Mouse (Mus musculus): ENCODE results near the gene Rspo3. TPM values are rescaled to one million over a fixed set of nuclear protein-coding genes. Genes with fewer than 3 reads are reported as not detected.

Rspo3 gene
- polyA plus RNA-seq, 1 experiment: not detected

DNA sequence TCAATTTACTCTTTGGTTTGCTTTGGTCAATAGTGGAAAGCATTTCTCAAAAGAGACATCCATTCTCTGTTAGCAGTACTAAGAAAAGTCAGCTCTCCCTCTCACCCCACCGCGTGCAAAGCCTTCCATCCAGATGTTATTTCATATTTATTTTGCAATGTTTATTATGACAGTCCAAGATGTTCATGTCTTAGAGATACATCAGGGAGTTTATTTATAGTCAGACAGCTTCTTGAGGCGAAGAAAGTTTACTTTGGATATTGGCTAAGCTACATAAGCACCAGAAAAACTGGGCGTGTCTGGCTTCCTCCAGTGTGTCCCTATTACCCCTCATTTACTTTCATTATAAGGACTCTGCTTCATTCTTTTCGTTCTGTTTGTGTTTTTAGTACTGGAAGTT, 94.4 kb downstream of the Rspo3 start:
- Histone ChIP-seq H3K4me3 (ENCODE audit: control insufficient read depth, low read depth, low read length) (no peak overlapping the region), H3K27me3 (ENCODE audit: control insufficient read depth, insufficient read depth, low read length) (no peaks in the 10 kb centered on the region), H3K27ac (ENCODE audit: control insufficient read depth, insufficient read depth, low read depth, low read length) (no peak overlapping the region), H3K36me3 (ENCODE audit: control insufficient read depth, insufficient read depth, low read length) (no peaks in the 10 kb centered on the region), H3K4me1 (ENCODE audit: control insufficient read depth, insufficient read depth, low read length) (no peaks in the 10 kb centered on the region)
- TF ChIP-seq CTCF (IDR thresholded peaks at IDR 0.05; ENCODE audit: control insufficient read depth, insufficient read depth, insufficient replicate concordance, low read depth, low read length) (no peak), POLR2A (IDR thresholded peaks at IDR 0.05; ENCODE audit: control insufficient read depth, low read depth, low read length) (no peak)

DNA sequence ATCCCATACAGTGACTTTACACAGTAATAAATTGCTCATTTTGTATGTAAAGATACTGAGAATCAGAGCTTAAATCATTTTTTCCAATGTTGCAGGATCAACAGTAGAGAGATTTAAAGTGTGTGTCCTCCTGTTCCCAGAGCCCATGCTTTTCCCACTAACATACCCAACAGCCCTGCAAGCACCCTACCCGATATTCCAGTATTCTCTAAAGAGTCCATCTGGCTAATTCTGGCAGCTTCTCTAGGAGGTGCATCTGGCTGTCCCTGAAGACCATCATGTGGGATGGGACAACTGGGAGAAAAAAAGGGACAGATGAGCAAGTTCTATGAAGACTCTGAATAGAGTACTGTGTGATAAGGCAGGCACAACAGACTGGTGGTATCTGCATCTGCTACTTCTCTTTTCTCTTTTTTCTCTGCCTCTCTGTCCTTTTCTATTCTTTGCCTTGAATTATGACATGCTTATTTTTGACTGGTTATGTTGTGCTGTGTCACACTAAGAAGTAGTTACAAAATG, 102.7 kb downstream of the Rspo3 start:
- Histone ChIP-seq H3K27ac (ENCODE audit: control insufficient read depth, insufficient read depth, low read depth, low read length) (no peak overlapping the region), H3K27me3 (ENCODE audit: control insufficient read depth, insufficient read depth, low read length) (no peaks in the 10 kb centered on the region), H3K4me3 (ENCODE audit: control insufficient read depth, low read depth, low read length) (no peak overlapping the region), H3K4me1 (ENCODE audit: control insufficient read depth, insufficient read depth, low read length) (no peaks in the 10 kb centered on the region), H3K36me3 (ENCODE audit: control insufficient read depth, insufficient read depth, low read length) (no peaks in the 10 kb centered on the region)
- TF ChIP-seq POLR2A (IDR thresholded peaks at IDR 0.05; ENCODE audit: control insufficient read depth, low read depth, low read length) (no peak), CTCF (IDR thresholded peaks at IDR 0.05; ENCODE audit: control insufficient read depth, insufficient read depth, insufficient replicate concordance, low read depth, low read length) (no peak)

DNA sequence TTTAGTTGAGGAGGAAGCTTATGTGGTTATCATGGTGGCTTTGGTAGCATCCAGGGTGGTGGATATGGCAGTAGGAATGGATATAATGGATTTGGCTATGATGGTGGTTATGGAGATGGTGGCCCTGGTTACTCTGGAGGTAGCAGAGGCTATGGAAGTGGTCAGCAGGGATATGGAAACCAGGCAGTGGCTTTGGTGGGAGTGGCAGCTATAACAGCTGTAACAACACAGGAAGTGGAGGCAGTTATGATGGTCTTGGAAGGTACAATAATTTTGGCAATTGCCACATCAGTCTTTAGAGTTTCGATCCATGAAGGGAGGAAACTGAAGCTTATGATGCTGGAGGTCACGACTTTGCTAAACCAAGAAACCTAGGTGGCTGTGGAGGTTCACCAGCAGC, 109.0 kb downstream of the Rspo3 start:
- Histone ChIP-seq H3K36me3 (ENCODE audit: control insufficient read depth, insufficient read depth, low read length) (no peaks in the 10 kb centered on the region), H3K27ac (ENCODE audit: control insufficient read depth, insufficient read depth, low read depth, low read length) (no peak overlapping the region), H3K4me1 (ENCODE audit: control insufficient read depth, insufficient read depth, low read length) (no peaks in the 10 kb centered on the region), H3K4me3 (ENCODE audit: control insufficient read depth, low read depth, low read length) (no peak overlapping the region), H3K27me3 (ENCODE audit: control insufficient read depth, insufficient read depth, low read length) (no peaks in the 10 kb centered on the region)
- TF ChIP-seq CTCF (IDR thresholded peaks at IDR 0.05; ENCODE audit: control insufficient read depth, insufficient read depth, insufficient replicate concordance, low read depth, low read length): no peak
- no peak for TF ChIP-seq POLR2A (IDR thresholded peaks at IDR 0.05; ENCODE audit: control insufficient read depth, low read depth, low read length)

DNA sequence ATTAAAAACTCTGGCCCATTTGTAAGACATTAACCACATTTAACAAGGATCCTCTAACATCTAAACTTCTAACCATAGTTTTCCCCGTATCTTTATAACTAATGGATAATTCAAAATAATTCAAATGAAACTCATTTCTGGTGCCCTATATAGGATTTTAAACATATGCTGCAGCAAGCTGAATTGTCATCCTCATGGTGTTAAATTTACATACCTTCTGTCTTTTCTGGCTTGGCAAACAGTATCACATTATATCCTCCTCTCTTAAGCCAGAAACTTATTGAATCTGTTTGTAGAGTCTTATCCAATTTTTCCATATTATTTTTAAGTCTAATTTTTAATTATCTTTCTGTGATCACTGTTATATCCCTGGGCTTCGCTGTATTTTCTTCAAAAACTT, 111.1 kb downstream of the Rspo3 start:
- TF ChIP-seq POLR2A (IDR thresholded peaks at IDR 0.05; ENCODE audit: control insufficient read depth, low read depth, low read length) (no peak), CTCF (IDR thresholded peaks at IDR 0.05; ENCODE audit: control insufficient read depth, insufficient read depth, insufficient replicate concordance, low read depth, low read length) (no peak)
- Histone ChIP-seq H3K27me3 (ENCODE audit: control insufficient read depth, insufficient read depth, low read length) (no peaks in the 10 kb centered on the region), H3K27ac (ENCODE audit: control insufficient read depth, insufficient read depth, low read depth, low read length) (no peak overlapping the region), H3K4me1 (ENCODE audit: control insufficient read depth, insufficient read depth, low read length) (no peaks in the 10 kb centered on the region), H3K36me3 (ENCODE audit: control insufficient read depth, insufficient read depth, low read length) (no peaks in the 10 kb centered on the region), H3K4me3 (ENCODE audit: control insufficient read depth, low read depth, low read length) (no peak overlapping the region)

DNA sequence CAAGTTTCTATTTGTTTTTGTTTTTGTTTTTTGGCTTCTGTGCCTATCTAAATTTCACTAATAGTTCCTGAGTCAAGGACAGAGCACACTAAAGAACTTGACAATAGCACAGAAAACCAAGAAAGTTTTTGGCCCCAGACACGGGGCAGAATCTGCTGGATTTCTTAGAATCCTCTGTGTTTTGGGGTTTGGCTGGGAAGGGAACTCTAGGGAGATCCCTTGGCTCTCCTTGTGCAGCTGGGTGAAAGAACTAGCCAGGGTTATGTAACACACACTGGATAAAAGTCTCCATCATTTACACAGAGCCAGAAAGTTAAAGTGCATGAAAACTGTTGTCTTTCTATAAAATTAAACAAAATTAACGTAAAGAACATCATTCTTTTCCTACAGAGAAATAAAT, 121.3 kb downstream of the Rspo3 start:
- H3K36me3 ChIP-seq (ENCODE audit: control insufficient read depth, insufficient read depth, low read length): no peaks in the 10 kb centered on the region
- no peak for TF ChIP-seq POLR2A (IDR thresholded peaks at IDR 0.05; ENCODE audit: control insufficient read depth, low read depth, low read length)
- TF ChIP-seq CTCF (IDR thresholded peaks at IDR 0.05; ENCODE audit: control insufficient read depth, insufficient read depth, insufficient replicate concordance, low read depth, low read length): no peak
- H3K4me3 ChIP-seq (ENCODE audit: control insufficient read depth, low read depth, low read length): no peak overlapping the region
- no peaks in the 10 kb centered on the region for H3K27me3 ChIP-seq (ENCODE audit: control insufficient read depth, insufficient read depth, low read length)
- no peak overlapping the region for H3K27ac ChIP-seq (ENCODE audit: control insufficient read depth, insufficient read depth, low read depth, low read length)
- H3K4me1 ChIP-seq (ENCODE audit: control insufficient read depth, insufficient read depth, low read length): no peaks in the 10 kb centered on the region

DNA sequence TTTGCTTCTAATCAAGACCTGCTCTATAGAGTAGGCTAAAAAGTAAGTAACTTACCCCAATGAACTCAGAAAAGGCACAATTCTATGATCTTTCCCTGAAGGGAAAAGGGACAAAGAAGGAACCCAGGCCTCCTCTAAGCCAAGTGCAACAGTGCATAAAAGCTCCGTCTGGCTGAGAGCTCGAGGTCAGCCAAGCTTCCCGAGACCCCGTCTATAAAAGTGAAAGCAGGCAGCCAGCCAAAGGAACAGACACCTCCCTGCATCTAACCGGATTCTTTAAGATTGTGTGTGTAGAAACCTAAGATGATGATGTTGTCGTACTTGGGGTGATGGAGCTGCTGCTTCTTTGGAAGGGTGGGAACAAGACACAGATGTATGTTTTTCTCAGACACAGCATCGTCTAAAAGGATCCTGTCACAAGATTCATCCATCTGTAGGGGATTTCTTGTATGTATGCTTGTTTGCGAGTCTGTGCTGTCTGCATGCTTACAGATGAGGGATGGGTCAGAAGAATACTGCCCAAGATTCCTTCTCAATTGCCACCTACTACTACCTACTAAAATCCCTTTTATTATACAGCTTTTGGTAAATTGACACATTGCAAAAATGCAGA, 132.9 kb downstream of the Rspo3 start:
- Histone ChIP-seq H3K4me3 (ENCODE audit: control insufficient read depth, low read depth, low read length) (no peak overlapping the region), H3K27me3 (ENCODE audit: control insufficient read depth, insufficient read depth, low read length) (no peaks in the 10 kb centered on the region), H3K27ac (ENCODE audit: control insufficient read depth, insufficient read depth, low read depth, low read length) (no peak overlapping the region), H3K36me3 (ENCODE audit: control insufficient read depth, insufficient read depth, low read length) (no peaks in the 10 kb centered on the region), H3K4me1 (ENCODE audit: control insufficient read depth, insufficient read depth, low read length) (no peaks in the 10 kb centered on the region)
- TF ChIP-seq CTCF (IDR thresholded peaks at IDR 0.05; ENCODE audit: control insufficient read depth, insufficient read depth, insufficient replicate concordance, low read depth, low read length): no peak
- TF ChIP-seq POLR2A (IDR thresholded peaks at IDR 0.05; ENCODE audit: control insufficient read depth, low read depth, low read length): no peak

Other genes starting within 250 kb of the Rspo3 start
- 10.0 and 14.0 TPM in 2 replicates for gene Echdc1, start 222.7 kb downstream of the Rspo3 start, polyA plus RNA-seq (2012; rRNA removed)
- 32.6 and 44.1 TPM in 2 replicates for gene Rnf146, start 173.4 kb downstream of the Rspo3 start, polyA plus RNA-seq (2012; rRNA removed)

Data from testis, adult 2 months (tissue).